Mouse (Mus musculus) spleen, adult 2 months (tissue): Measurements from ENCODE around the gene Wars2.

Experiments
- CTCF ChIP-seq: fragments of 200-500 bp; IDR thresholded peaks from 2 replicates; pipeline ENCODE4 v1.5.1; 2011; ENCODE audit warnings: mild to moderate bottlenecking, inconsistent platforms; ENCODE audit not compliant: insufficient read depth, insufficient read length, insufficient replicate concordance; ENCODE audit errors: extremely low read depth
- POLR2A ChIP-seq: fragments of 200-500 bp; IDR thresholded peaks from 2 replicates; pipeline ENCODE4 v1.6.1; 2011; ENCODE audit warnings: low read depth, low read length, inconsistent platforms

GRCm38 (mm10) chr3:99238691-99239090 is 97.8 kb downstream of the Wars2 start:
- TF ChIP-seq CTCF = no peak
- TF ChIP-seq POLR2A = no peak
